Mouse (Mus musculus): ENCODE data around the gene Daam1.

The Daam1 gene

GRCm38 (mm10) chr12:71901211-71901610 lies 70.3 kb downstream of the Daam1 start:
- no peak for DNase-seq

- no peak for DNase-seq
Measured at GRCm38 (mm10) chr12:71901859-71902258, 71.0 kb downstream of the Daam1 start.

- no peak for DNase-seq
Measured at GRCm38 (mm10) chr12:71902317-71902716, 71.4 kb downstream of the Daam1 start.

GRCm38 (mm10) chr12:71903218-71903617 lies 72.3 kb downstream of the Daam1 start:
- no peak for DNase-seq

GRCm38 (mm10) chr12:71904310-71904709 lies 73.4 kb downstream of the Daam1 start:
- no peak for DNase-seq

GRCm38 (mm10) chr12:71904926-71905325 lies 74.0 kb downstream of the Daam1 start:
- no peak for DNase-seq

GRCm38 (mm10) chr12:71905640-71906320 lies 74.9 kb downstream of the Daam1 start:
- no peak for DNase-seq

GRCm38 (mm10) chr12:71906582-71907267 lies 75.8 kb downstream of the Daam1 start:
- no peak for DNase-seq

GRCm38 (mm10) chr12:71908984-71909383 lies 78.1 kb downstream of the Daam1 start:
- no peak for DNase-seq

- no peak for DNase-seq
Measured at GRCm38 (mm10) chr12:71910246-71910645, 79.4 kb downstream of the Daam1 start.

- no peak for DNase-seq
Measured at GRCm38 (mm10) chr12:71912262-71912661, 81.4 kb downstream of the Daam1 start.

GRCm38 (mm10) chr12:71919156-71919555 lies 88.3 kb downstream of the Daam1 start:
- no peak for DNase-seq

GRCm38 (mm10) chr12:71919962-71920361 lies 89.1 kb downstream of the Daam1 start:
- no peak for DNase-seq

GRCm38 (mm10) chr12:71922827-71923381 lies 92.0 kb downstream of the Daam1 start:
- no peak for DNase-seq

GRCm38 (mm10) chr12:71924978-71925529 lies 94.2 kb downstream of the Daam1 start:
- DNase-seq: no peak

GRCm38 (mm10) chr12:71925990-71926700 lies 95.3 kb downstream of the Daam1 start:
- DNase-seq: no peak

GRCm38 (mm10) chr12:71928092-71928491 lies 97.2 kb downstream of the Daam1 start:
- no peak for DNase-seq

- DNase-seq: no peak
Measured at GRCm38 (mm10) chr12:71929876-71930275, 99.0 kb downstream of the Daam1 start.

GRCm38 (mm10) chr12:71932433-71933386 lies 101.8 kb downstream of the Daam1 start:
- peak; percentile 46 to 58 for DNase-seq

GRCm38 (mm10) chr12:71933989-71934645 lies 103.2 kb downstream of the Daam1 start:
- DNase-seq: no peak

- no peak for DNase-seq
Measured at GRCm38 (mm10) chr12:71936636-71937035, 105.8 kb downstream of the Daam1 start.
